Mouse (Mus musculus): Measurements from ENCODE around the gene Kdm5a. TPM values are rescaled to one million over a fixed set of nuclear protein-coding genes. Genes with fewer than 3 reads are reported as not detected.

The Kdm5a gene
- total RNA-seq, 2 experiments from 2014 or later, result 24.9 to 31.0 TPM

GRCm38 (mm10) chr6:120471991-120472441, 108.1 kb downstream of the Kdm5a start:
- no peak for DNase-seq

- DNase-seq, result no peak
Measured at GRCm38 (mm10) chr6:120472455-120473140, 108.7 kb downstream of the Kdm5a start.

- no peak for DNase-seq
Measured at GRCm38 (mm10) chr6:120473427-120473826, 109.5 kb downstream of the Kdm5a start.

GRCm38 (mm10) chr6:120475288-120475687, 111.4 kb downstream of the Kdm5a start:
- no peak for DNase-seq

GRCm38 (mm10) chr6:120479302-120479701, 115.4 kb downstream of the Kdm5a start:
- no peak for DNase-seq

- no peak for DNase-seq
Measured at GRCm38 (mm10) chr6:120480361-120480760, 116.4 kb downstream of the Kdm5a start.

GRCm38 (mm10) chr6:120481538-120481937, 117.6 kb downstream of the Kdm5a start:
- no peak for DNase-seq

GRCm38 (mm10) chr6:120482021-120482420, 118.1 kb downstream of the Kdm5a start:
- no peak for DNase-seq

GRCm38 (mm10) chr6:120482756-120483155, 118.8 kb downstream of the Kdm5a start:
- DNase-seq, result no peak

GRCm38 (mm10) chr6:120483211-120483626, 119.3 kb downstream of the Kdm5a start:
- peak; percentile 44 for DNase-seq

GRCm38 (mm10) chr6:120485038-120485437, 121.1 kb downstream of the Kdm5a start:
- no peak for DNase-seq

- DNase-seq, result no peak
Measured at GRCm38 (mm10) chr6:120486051-120486510, 122.2 kb downstream of the Kdm5a start.

GRCm38 (mm10) chr6:120488647-120489046, 124.7 kb downstream of the Kdm5a start:
- no peak for DNase-seq

- no peak for DNase-seq
Measured at GRCm38 (mm10) chr6:120489461-120489860, 125.5 kb downstream of the Kdm5a start.

- no peak for DNase-seq
Measured at GRCm38 (mm10) chr6:120491064-120491463, 127.1 kb downstream of the Kdm5a start.

- no peak for DNase-seq
Measured at GRCm38 (mm10) chr6:120491862-120492498, 128.1 kb downstream of the Kdm5a start.

- peak; percentile 40 for DNase-seq
Measured at GRCm38 (mm10) chr6:120492499-120493373, 128.8 kb downstream of the Kdm5a start.

- DNase-seq, result peak; percentile 58
Measured at GRCm38 (mm10) chr6:120493374-120494181, 129.7 kb downstream of the Kdm5a start, which contains the start of gene Tmem121b. Tmem121b (minus strand) TSS chr6:120493807.

Data from gastrocnemius, postnatal 10 days (tissue).